Mouse (Mus musculus) stomach, embryonic 16.5 days (tissue): ENCODE results near the gene Ift46. TPM values are rescaled to one million over a fixed set of nuclear protein-coding genes. Genes with fewer than 3 reads are reported as not detected.
A peak's percentile ranks its signal among the peaks of the same experiment; 100 is the strongest.

Experiments used
- ATAC-seq: fragments of 200-750 bp; cut with Nextera tagmentation; 2 replicates; pipeline ENCODE4 v1.8.0; 2017; ENCODE audit warnings: moderate number of reproducible peaks, moderate TSS enrichment; ENCODE audit not compliant: insufficient read depth, low FRiP score
- H3K27ac ChIP-seq: fragments of 300-500 bp; sonication (generic); 2 replicates; pipeline ENCODE4 v1.5.1; 2014; ENCODE audit warnings: low read length
- H3K27me3 ChIP-seq: fragments of 300-500 bp; sonication (generic); 2 replicates; pipeline ENCODE4 v1.6.1; 2014; ENCODE audit warnings: low read length, control low read depth, mixed read lengths; ENCODE audit not compliant: control insufficient read depth, insufficient read depth
- H3K36me3 ChIP-seq: fragments of 300-500 bp; sonication (generic); 2 replicates; pipeline ENCODE4 v1.6.1; 2014; ENCODE audit warnings: low read length; ENCODE audit not compliant: control insufficient read depth, insufficient read depth
- H3K4me1 ChIP-seq: fragments of 300-500 bp; sonication (generic); 2 replicates; pipeline ENCODE4 v1.6.1; 2014; ENCODE audit warnings: low read length, control low read depth, mixed read lengths; ENCODE audit not compliant: control insufficient read depth, insufficient read depth
- H3K4me2 ChIP-seq: fragments of 300-500 bp; sonication (generic); 2 replicates; pipeline ENCODE4 v1.6.1; 2014; ENCODE audit warnings: low read depth, low read length, mixed read lengths
- H3K4me3 ChIP-seq: fragments of 300-500 bp; sonication (generic); replicated peaks from 2 replicates; pipeline ENCODE4 v1.5.1; 2014; ENCODE audit warnings: mild to moderate bottlenecking, low read length
- H3K9ac ChIP-seq: fragments of 300-500 bp; sonication (generic); 2 replicates; pipeline ENCODE4 v1.6.1; 2014; ENCODE audit warnings: low read length
- H3K9me3 ChIP-seq: fragments of 300-500 bp; sonication (generic); replicated peaks from 2 replicates; pipeline ENCODE4 v1.6.1; 2016; ENCODE audit warnings: low read length, control low read depth; ENCODE audit not compliant: control insufficient read depth
- WGBS: fragments of 180-500 bp; shearing (Covaris S2); extraction: QIAGEN DNeasy Blood & Tissue Kit; methylation state at CpG from one replicate; pipeline ENCODE4 v1.1.7; 2014; 5-methylcytosine and 5-hydroxymethylcytosine counted together
- polyA plus RNA-seq: library from polyadenylated mRNA; unstranded; fragments of >200 nt; fragmentation: Nextera tagmentation; extraction: Ambion mirVana; gene quantifications from 2 replicates; pipeline ENCODE4 v1.2.1, GENCODE M21; 2015

Gene Ift46
- polyA plus RNA-seq, 1 experiment from 2014 or later = 76.3 TPM

DNA sequence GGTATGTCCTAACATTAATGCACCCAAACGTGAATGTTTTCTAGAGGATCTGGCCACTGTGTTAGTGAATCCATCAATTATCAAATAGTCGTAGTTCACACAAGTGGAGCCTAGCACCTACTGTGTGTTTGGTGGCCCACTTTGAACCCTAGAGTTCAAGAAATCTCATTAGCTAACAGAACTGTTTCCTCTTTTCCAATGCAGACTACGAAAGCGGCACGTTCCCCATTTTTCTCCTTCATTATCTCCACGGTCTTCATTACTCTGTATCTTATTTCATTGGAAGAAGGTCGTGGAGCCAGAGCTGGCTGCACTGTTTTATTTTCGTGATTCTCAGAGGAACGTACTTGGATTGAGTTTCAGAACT is 32.2 kb downstream of the Ift46 start:
- Histone ChIP-seq H3K9ac (peak overlapping the region; percentile 80; the same call in 1 of the 2 replicates), H3K36me3 (no peaks in the 10 kb centered on the region), H3K4me3 (peak overlapping the region; percentile 70), H3K9me3 (no peaks in the 10 kb centered on the region), H3K4me2 (peak overlapping the region; percentile 96), H3K27me3 (no peaks in the 10 kb centered on the region), H3K4me1 (peaks cover 12% of the 10 kb centered on the region), H3K27ac (peak overlapping the region; percentile 82)
- ATAC-seq = no peak
- 26% methylated on average over 9 of the region's 9 CpGs for WGBS

- H3K27me3 ChIP-seq = no peaks in the 10 kb centered on the region
- H3K36me3 ChIP-seq = no peaks in the 10 kb centered on the region; the same call in 1 of the 2 replicates
- no peak for ATAC-seq
- WGBS = 70% methylated on average over 6 of the region's 6 CpGs
- no peak overlapping the region for H3K9ac ChIP-seq
- no peaks in the 10 kb centered on the region for H3K9me3 ChIP-seq
- H3K4me2 ChIP-seq = no peak overlapping the region
- H3K4me1 ChIP-seq = peaks cover 12% of the 10 kb centered on the region
- H3K4me3 ChIP-seq = no peak overlapping the region
- peak overlapping the region; percentile 17; the same call in 1 of the 2 replicates for H3K27ac ChIP-seq
Observed at GRCm38 (mm10) chr9:44801669-44802068, 34.0 kb downstream of the Ift46 start.

GRCm38 (mm10) chr9:44802808-44803450 is 35.2 kb downstream of the Ift46 start, which contains the start of gene Ttc36:
Ttc36 (minus strand) TSS chr9:44803072.
- no peaks in the 10 kb centered on the region; the same call in 1 of the 2 replicates for H3K36me3 ChIP-seq
- H3K27ac ChIP-seq = peak within 1 kb of the TSS; percentile 21; the same call in 1 of the 2 replicates
- no peaks in the 10 kb centered on the region for H3K9me3 ChIP-seq
- peaks cover 12% of the 10 kb centered on the region for H3K4me1 ChIP-seq
- H3K4me3 ChIP-seq = no peak within 1 kb of the TSS
- H3K9ac ChIP-seq = no peak within 1 kb of the TSS
- H3K27me3 ChIP-seq = no peaks in the 10 kb centered on the region
- no peak for ATAC-seq
- H3K4me2 ChIP-seq = no peak within 1 kb of the TSS
- 51% methylated on average over 4 of the region's 4 CpGs for WGBS

DNA sequence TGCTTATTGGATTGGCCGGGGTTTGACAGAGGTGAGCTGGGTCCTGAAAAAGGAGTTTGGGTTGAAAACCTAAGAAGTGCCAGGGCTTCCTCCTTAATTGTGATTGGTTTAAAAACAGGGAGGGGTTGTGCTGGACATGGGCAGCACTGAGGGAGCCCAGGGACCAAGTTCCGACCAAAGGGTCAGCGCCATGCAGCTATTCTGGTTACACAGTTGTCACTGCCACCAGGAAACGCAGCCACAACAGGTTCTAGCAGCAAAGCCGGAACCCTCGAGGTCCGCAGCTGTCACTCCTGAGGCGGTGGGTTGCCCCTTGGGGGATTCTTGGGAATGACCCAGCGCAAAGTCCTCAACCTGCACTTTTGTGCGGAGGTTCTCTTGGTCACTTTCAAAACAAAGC is 37.0 kb downstream of the Ift46 start:
- WGBS = 87% methylated on average over 10 of the region's 10 CpGs
- ATAC-seq = no peak
- H3K36me3 ChIP-seq = peaks cover 5% of the 10 kb centered on the region; the same call in 1 of the 2 replicates

DNA sequence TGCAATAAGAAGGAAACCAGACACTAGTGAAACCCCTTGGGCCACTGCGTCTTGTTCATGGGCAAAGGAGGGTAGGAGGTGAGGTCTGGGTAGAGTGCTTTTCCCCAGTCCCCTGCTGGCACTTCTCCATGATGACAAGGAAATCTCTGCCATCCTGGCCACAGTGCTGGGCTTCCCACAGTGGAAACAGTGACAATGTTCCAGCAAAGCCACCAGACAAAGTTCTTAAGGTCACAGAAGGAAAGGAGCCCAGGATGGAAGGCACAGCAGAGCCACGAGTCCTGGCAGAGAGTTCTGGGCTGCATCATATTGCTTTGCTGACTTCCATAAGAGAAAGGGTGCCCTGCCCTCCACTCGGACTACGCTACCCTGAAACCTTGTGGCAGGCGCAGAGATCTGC is 37.8 kb downstream of the Ift46 start:
- ATAC-seq = no peak; the same call in 1 of the 2 replicates
- peaks cover 13% of the 10 kb centered on the region; the same call in 1 of the 2 replicates for H3K36me3 ChIP-seq
- H3K4me3 ChIP-seq = no peak overlapping the region
- no peaks in the 10 kb centered on the region for H3K27me3 ChIP-seq
- H3K9ac ChIP-seq = no peak overlapping the region
- no peaks in the 10 kb centered on the region for H3K9me3 ChIP-seq
- no peak overlapping the region for H3K27ac ChIP-seq
- 91% methylated on average over 5 of the region's 5 CpGs for WGBS
- 0 out of 2 replicates have a peak, but pooled peaks cover 3% of the 10 kb centered on the region for H3K4me1 ChIP-seq
- H3K4me2 ChIP-seq = no peak overlapping the region

More for the DNA sequence above, 37.0 kb downstream of the Ift46 start:
- H3K4me3 ChIP-seq = no peak overlapping the region
- no peak overlapping the region for H3K9ac ChIP-seq
- H3K27me3 ChIP-seq = no peaks in the 10 kb centered on the region
- no peaks in the 10 kb centered on the region for H3K9me3 ChIP-seq
- no peak overlapping the region for H3K27ac ChIP-seq
- H3K4me1 ChIP-seq = peaks cover 7% of the 10 kb centered on the region
- H3K4me2 ChIP-seq = no peak overlapping the region

- Histone ChIP-seq H3K4me3 (no peak overlapping the region), H3K4me1 (0 out of 2 replicates have a peak, but pooled peaks cover 3% of the 10 kb centered on the region), H3K9ac (no peak overlapping the region), H3K4me2 (no peak overlapping the region), H3K27ac (no peak overlapping the region), H3K36me3 (peaks cover 19% of the 10 kb centered on the region), H3K27me3 (no peaks in the 10 kb centered on the region), H3K9me3 (no peaks in the 10 kb centered on the region)
- ATAC-seq = no peak
- WGBS = 69% methylated on average over 5 of the region's 5 CpGs
Observed at GRCm38 (mm10) chr9:44807141-44807540, 39.4 kb downstream of the Ift46 start.

DNA sequence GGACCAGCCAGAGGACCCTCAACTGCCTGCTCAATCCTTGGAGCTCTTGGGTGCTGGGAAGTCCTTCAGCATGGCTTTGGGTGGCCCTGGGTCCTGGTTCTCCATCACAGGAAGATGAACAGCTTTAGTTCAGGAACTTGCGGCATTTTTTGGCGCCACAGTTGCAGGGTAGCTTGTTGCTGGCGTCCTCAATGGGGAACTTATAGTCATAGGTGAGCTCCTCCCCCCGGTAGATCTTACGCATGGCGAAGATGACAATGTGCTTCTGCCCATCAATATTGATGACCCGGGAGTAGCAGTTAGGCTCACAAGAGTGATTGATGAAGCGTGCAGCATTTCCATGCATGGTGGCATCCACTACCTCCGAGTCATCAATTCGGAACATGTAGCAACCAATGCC is 40.1 kb downstream of the Ift46 start:
- no peaks in the 10 kb centered on the region for H3K27me3 ChIP-seq
- H3K9me3 ChIP-seq = no peaks in the 10 kb centered on the region
- H3K4me2 ChIP-seq = no peak overlapping the region
- H3K4me3 ChIP-seq = no peak overlapping the region
- H3K4me1 ChIP-seq = no peaks in the 10 kb centered on the region
- H3K27ac ChIP-seq = no peak overlapping the region
- no peak overlapping the region for H3K9ac ChIP-seq
- peaks cover 22% of the 10 kb centered on the region for H3K36me3 ChIP-seq
- 92% methylated on average over 10 of the region's 10 CpGs for WGBS
- ATAC-seq = no peak

DNA sequence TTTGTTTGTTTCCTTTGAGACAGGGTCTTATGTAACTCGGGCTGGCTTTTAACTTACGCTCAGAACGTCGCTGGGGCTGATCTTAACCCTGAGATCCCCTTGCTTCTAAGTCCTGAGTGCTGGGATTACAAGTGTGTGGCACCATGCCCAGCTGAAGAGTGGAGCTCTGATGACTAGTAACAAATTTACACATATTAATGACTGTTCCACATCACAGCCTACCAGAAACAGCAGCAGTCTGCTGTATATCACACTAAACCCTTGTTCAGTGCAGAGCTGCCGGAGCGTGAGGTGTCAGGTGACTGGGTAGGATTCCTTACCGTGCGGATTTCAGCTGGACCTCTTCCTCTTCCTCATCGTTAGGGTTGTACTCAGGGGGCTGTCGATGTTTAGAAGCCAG is 42.6 kb downstream of the Ift46 start:
- Histone ChIP-seq H3K9me3 (no peaks in the 10 kb centered on the region), H3K4me2 (no peak overlapping the region), H3K36me3 (peaks cover 33% of the 10 kb centered on the region), H3K4me1 (no peaks in the 10 kb centered on the region), H3K27me3 (no peaks in the 10 kb centered on the region), H3K9ac (no peak overlapping the region), H3K4me3 (no peak overlapping the region), H3K27ac (no peak overlapping the region)
- no peak for ATAC-seq
- WGBS = 85% methylated on average over 10 of the region's 10 CpGs

GRCm38 (mm10) chr9:44814179-44814578 is 46.5 kb downstream of the Ift46 start:
- no peak overlapping the region for H3K4me2 ChIP-seq
- H3K4me1 ChIP-seq = no peaks in the 10 kb centered on the region
- WGBS = 94% methylated on average over 8 of the region's 8 CpGs
- H3K9ac ChIP-seq = no peak overlapping the region
- no peaks in the 10 kb centered on the region for H3K9me3 ChIP-seq
- no peak overlapping the region for H3K4me3 ChIP-seq
- H3K36me3 ChIP-seq = peaks cover 64% of the 10 kb centered on the region
- H3K27me3 ChIP-seq = no peaks in the 10 kb centered on the region
- no peak for ATAC-seq
- H3K27ac ChIP-seq = no peak overlapping the region
